Mouse (Mus musculus): Measurements from ENCODE around the gene Wfdc13.
"Not testable (repeated sequence)": the region's sequence is repeated elsewhere in the genome, so short reads cannot be mapped to it uniquely, and the experiment has no call there.

Gene Wfdc13

DNA sequence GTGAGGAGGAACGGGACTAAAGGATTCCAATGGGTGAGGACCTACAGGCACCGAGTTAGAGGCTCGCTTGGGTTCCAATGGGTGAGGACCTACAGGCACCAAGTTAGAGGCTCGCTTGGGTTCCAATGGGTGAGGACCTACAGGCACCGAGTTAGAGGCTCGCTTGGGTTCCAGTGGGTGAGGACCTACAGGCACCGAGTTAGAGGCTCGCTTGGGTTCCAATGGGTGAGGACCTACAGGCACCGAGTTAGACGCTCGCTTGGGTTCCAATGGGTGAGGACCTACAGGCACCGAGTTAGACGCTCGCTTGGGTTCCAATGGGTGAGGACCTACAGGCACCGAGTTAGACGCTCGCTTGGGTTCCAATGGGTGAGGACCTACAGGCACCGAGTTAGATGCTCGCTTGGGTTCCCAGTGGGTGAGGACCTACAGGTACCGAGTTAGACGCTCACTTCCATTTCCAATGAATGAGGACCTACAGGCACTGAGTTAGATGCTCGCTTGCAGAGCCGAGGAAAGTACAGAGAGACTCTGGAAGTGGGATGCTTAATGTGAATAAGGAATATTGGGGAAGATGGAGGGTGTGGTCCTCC, 31.4 kb downstream of the Wfdc13 start:
- not testable (repeated sequence) for DNase-seq (ENCODE audit: low spot score)

DNA sequence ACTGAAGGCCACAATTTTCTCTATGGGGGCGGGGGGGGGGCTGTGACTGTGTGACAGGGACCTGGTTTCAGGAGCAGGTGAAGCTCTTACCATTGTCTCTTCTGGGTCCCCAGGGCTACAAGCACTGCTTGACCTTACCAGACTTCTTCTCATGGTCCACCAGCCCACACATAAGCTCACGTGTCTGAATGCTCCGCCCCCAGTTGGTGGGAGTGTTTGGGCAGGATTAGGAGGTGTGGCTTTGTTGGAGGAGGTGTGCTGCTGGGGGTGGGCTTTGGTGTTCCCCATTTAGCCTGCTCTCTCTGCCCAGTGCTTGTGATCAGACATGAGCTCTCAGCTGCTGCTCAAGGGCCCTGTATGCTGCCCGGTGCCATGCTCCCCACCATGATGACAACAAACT, 38.4 kb downstream of the Wfdc13 start:
- DNase-seq (ENCODE audit: low spot score): no peak

DNA sequence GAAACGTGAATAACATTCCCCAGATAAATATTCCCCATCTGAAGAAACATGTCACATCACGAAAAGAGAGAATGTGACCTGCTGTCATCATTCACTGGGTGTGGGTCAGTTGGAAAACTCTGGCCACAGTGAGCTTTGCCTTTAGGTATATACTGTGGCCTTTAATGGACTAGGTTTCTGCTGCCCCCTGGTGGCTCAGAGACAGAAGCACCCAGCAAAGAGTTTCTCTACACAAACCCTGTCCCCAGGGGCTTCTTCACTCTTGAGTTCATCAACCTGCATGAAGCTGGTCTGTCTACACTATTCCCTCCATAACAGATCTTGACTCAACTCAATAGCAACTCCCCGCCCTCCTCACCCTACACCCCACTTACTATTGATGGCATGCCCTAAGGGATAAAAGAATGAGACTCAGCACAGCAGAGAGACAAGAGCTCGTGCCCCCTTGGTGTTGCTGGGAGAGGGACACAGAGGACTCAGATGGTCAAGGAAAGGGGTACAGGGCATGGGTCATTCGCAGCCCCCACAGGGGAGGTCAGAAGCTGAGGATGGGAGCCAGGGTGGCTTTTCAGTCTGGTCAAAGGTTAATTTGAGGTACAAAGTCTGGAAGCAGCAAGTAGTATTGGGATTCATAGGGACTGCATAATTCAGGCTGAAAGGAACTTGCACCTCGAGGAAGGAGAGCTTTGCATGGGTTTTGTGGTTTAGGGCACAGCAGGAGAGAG, 41.1 kb downstream of the Wfdc13 start:
- DNase-seq (ENCODE audit: low spot score): peak; percentile 40

DNA sequence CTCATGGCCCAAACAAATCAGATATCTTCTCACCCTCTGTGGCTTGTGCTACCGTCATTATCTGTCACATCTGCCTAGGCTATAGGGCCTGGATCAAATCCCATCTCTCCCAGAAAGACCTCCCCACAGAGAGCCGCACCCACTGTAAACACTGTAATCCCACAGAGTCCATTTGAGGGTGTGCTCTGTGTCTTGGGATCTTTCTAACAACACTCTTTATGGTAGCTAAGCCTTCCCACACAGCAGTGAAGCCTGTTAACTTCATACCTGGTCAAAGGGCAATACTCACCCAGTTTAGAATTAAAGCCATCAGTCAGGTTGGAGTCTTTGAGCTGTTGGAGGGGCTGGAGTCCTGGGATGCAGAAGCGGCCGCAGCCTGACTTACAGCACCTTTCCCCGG, 46.8 kb downstream of the Wfdc13 start:
- no peak for DNase-seq (ENCODE audit: low spot score)

DNA sequence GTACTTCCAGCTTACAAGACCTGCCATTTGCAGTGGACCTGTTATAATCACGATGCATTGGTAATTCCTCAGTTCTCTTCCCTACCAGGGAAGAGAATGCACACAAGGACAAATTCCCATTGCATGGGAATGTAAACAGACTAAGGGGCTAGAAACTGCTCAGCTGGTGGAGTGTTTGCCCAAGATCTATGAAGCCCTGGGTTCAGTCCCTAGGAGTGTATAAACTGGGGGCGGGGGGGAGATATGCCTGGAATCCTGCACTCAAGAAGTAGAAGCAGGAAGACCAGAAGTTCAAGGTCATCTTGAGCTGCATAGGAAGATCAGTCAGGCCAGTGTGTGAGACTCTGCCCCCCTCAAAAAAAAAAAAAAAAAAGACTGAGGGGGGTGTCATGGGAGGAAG, 48.4 kb downstream of the Wfdc13 start:
- no peak for DNase-seq (ENCODE audit: low spot score)

DNA sequence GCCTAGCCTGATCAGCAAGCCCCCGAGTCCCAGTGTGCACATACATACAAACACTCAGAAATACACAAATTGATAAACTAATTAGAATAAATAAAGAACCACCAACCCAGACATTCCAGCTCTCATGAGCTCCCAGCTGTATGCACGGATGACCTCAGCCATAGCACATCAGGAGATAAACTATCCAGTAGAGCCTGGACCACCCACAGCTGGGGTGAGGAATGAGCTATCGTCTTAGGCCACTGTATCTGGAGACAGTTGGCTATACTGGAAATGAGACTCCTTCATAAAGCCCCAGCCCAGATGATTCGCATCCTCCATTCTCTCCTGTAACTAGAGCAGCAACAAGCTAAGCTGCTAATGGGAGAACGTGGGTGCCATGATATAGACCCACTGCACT, 49.9 kb downstream of the Wfdc13 start:
- DNase-seq (ENCODE audit: low spot score): no peak

DNA sequence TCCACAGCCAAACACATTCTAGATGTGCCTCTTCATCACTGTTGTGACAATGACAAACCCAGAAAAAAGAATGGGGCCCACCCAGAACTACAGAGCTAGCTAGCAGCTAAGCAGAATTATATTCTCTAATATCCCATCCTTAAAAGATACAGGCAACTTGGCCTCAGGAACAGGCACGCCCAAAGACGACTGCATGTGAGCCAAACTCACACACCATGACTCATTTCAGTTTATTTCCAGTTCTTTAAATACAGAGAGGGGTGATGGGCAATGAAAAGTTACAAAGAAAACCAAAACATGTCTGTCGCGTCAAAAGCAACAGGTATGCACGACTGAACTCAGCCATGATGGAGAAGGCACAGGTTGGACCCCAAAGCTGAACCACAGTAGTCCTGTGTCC, 50.5 kb downstream of the Wfdc13 start:
- DNase-seq (ENCODE audit: low spot score): no peak

Data from layer of hippocampus, adult 9-10 months (tissue).